Mouse (Mus musculus): ENCODE results near the gene Zscan2.

GRCm38 (mm10) chr7:80835984-80836652, 24.6 kb upstream of the Zscan2 start:
- TF ChIP-seq CTCF (IDR thresholded peaks at IDR 0.05): no peak
- no peak for TF ChIP-seq EP300 (IDR thresholded peaks at IDR 0.05)

Data from lung, postnatal 0 days (tissue).